Mouse (Mus musculus) heart, adult 2 months (tissue): ENCODE measurements at regions not wholly inside any gene's neighbourhood (a gene's known extent, or its start where the extent isn't known, plus 50 kb on each side); places are given as distances from the start of the nearest gene placed in this dataset.

Experiments
- DNase-seq, 2 experiments: peaks; one replicate each; pipeline ENCODE4 v3.0.0; 2021
- H3K27ac ChIP-seq: fragments of 200-600 bp; 2 replicates; pipeline ENCODE4 v1.8.1; 2022
- H3K27me3 ChIP-seq: fragments of 200-500 bp; 2 replicates; pipeline ENCODE4 v1.6.1; 2012; ENCODE audit warnings: mild to moderate bottlenecking, low read length, inconsistent platforms, mixed read lengths; ENCODE audit not compliant: control insufficient read depth, insufficient read depth
- H3K36me3 ChIP-seq: fragments of 200-500 bp; 2 replicates; pipeline ENCODE4 v1.6.1; 2012; ENCODE audit warnings: low read length, inconsistent platforms; ENCODE audit not compliant: control insufficient read depth, insufficient read depth
- H3K4me1 ChIP-seq: fragments of 200-500 bp; 2 replicates; pipeline ENCODE4 v1.6.1; 2011; ENCODE audit warnings: low read length; ENCODE audit not compliant: control insufficient read depth, insufficient read depth
- H3K4me3 ChIP-seq: fragments of 200-600 bp; 2 replicates; pipeline ENCODE4 v1.8.1; 2022
- H3K79me2 ChIP-seq: fragments of 200-500 bp; replicated peaks from 2 replicates; pipeline ENCODE4 v1.6.1; 2012; ENCODE audit warnings: mild to moderate bottlenecking, inconsistent platforms, low read length, moderate library complexity, mixed read lengths; ENCODE audit not compliant: control insufficient read depth, insufficient read depth
- H3K9ac ChIP-seq: fragments of 200-500 bp; 2 replicates; pipeline ENCODE4 v1.6.1; 2012; ENCODE audit warnings: low read depth, mild to moderate bottlenecking, control low read depth, inconsistent platforms, low read length, mixed read lengths
- CTCF ChIP-seq: fragments of 200-600 bp; IDR thresholded peaks from 2 replicates; pipeline ENCODE4 v1.8.1; 2022; ENCODE audit warnings: antibody characterized with exemption, mild to moderate bottlenecking, moderate library complexity
- EP300 ChIP-seq: fragments of 200-500 bp; IDR thresholded peaks from 2 replicates; pipeline ENCODE4 v1.6.1; 2011; ENCODE audit warnings: low read depth, low read length, control low read depth; ENCODE audit not compliant: insufficient read depth
- POLR2A ChIP-seq: fragments of 200-500 bp; IDR thresholded peaks from 2 replicates; pipeline ENCODE4 v1.6.1; 2011; ENCODE audit warnings: mild to moderate bottlenecking, low read depth, low read length, control low read depth; ENCODE audit not compliant: insufficient read depth
- WGBS: fragments of 180-500 bp; shearing (Covaris S2); methylation state at CpG from one replicate; pipeline ENCODE4 v1.1.7; 2018; 5-methylcytosine and 5-hydroxymethylcytosine counted together
- intact Hi-C: fragments of 180-260 bp; cut with DNase I; formaldehyde crosslinking; loops from one replicate; pipeline ENCODE4 v1.15.1; 2025

DNA sequence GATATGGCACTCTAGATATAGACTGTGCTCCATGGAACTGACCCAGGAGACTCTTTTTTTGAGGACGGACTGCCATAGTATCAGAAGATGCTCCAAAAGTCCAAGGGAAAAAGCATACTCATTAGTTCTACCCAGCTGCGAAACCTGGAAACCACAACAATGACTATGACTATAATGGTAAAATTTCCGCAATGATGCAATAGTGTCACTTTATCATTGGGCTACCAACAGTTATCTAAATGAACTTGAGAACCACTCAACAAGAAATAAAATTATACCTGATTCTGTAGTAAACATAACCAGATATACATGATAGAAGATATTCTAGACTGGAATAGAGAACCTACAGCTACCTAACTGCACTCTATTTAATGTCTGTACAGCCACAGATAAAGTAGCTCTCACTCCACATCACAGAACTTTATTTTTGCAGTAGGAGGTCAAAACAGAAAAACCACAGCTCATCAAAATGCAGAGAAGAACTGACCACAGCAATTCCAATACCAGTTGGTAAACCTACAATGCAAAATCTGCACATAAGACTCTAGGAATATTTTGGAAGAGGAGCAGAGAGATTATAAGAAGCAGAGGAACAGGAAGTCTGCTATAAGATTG lies 1255.8 kb upstream of the Zeb2 start:
- no peak for DNase-seq
- 93% methylated on average over 3 of the region's 3 CpGs for WGBS
- Histone ChIP-seq H3K27me3 (no peaks in the 10 kb centered on the region), H3K27ac (no peak overlapping the region), H3K36me3 (no peaks in the 10 kb centered on the region), H3K4me1 (no peaks in the 10 kb centered on the region), H3K4me3 (no peak overlapping the region), H3K79me2 (no peaks in the 10 kb centered on the region), H3K9ac (no peak overlapping the region)
- intact Hi-C loops, result no loop called here
- no peak for TF ChIP-seq CTCF
- no peak for TF ChIP-seq POLR2A
- no peak for TF ChIP-seq EP300

DNA sequence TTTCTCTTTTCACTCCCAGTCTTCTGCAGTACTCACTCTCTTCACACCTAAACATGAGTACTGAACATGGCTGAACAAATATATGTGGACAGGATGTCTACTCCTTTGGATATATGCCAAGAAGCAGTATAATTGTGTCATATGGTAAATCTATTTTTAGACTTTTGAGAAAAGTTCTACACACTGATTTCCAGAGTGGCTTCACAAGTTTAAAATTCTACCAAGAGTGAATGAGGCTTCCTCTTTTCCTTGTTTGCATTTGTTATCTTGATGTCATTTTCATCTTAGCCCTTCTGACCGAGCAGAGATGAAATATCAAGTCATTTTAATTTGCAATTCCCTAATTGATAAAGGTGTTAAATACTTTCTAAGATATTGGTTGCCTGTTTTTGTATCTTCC lies 1254.6 kb upstream of the Zeb2 start:
- Histone ChIP-seq H3K27ac (no peak overlapping the region), H3K9ac (no peak overlapping the region), H3K27me3 (no peaks in the 10 kb centered on the region), H3K4me3 (no peak overlapping the region), H3K36me3 (no peaks in the 10 kb centered on the region), H3K4me1 (no peaks in the 10 kb centered on the region), H3K79me2 (no peaks in the 10 kb centered on the region)
- DNase-seq, result no peak
- intact Hi-C loops, result no loop called here
- TF ChIP-seq POLR2A, result no peak
- TF ChIP-seq CTCF, result no peak
- TF ChIP-seq EP300, result no peak
- 51% methylated on average over 1 of the region's 1 CpGs for WGBS

GRCm38 (mm10) chr2:46370949-46371348 lies 1253.8 kb upstream of the Zeb2 start:
- H3K9ac ChIP-seq, result no peak overlapping the region
- no peaks in the 10 kb centered on the region for H3K4me1 ChIP-seq
- H3K27me3 ChIP-seq, result no peaks in the 10 kb centered on the region
- peak in 1 of 2 experiments; percentile 10 for DNase-seq
- no peak overlapping the region for H3K27ac ChIP-seq
- no peaks in the 10 kb centered on the region for H3K36me3 ChIP-seq
- H3K4me3 ChIP-seq, result no peak overlapping the region
- WGBS, result 66% methylated on average over 5 of the region's 5 CpGs
- TF ChIP-seq POLR2A (no peak), CTCF (no peak), EP300 (no peak)
- intact Hi-C loops, result no loop called here
- H3K79me2 ChIP-seq, result no peaks in the 10 kb centered on the region

DNA sequence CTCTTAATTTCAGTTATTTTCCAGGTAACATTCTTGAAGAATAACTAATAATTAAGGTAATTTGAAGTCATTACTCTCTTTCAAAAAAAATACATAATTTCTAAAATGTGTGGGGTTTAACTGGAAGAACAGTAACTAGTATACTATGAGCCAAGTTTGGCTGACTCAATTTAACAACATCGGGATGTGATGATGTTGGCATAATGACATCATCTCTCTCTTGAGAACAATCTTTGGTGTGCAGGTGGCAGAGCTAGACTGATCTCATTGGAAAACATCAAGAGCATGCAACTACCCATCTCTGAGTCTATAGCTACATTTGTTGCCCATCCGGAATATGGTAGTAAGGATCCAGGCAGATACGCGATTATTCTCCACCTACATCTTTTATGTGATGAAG lies 1251.7 kb upstream of the Zeb2 start:
- Histone ChIP-seq H3K4me1 (no peaks in the 10 kb centered on the region), H3K79me2 (no peaks in the 10 kb centered on the region), H3K4me3 (no peak overlapping the region), H3K27me3 (no peaks in the 10 kb centered on the region), H3K9ac (no peak overlapping the region), H3K36me3 (no peaks in the 10 kb centered on the region; the same call in 1 of the 2 replicates), H3K27ac (no peak overlapping the region)
- DNase-seq, result no peak
- WGBS, result 94% methylated on average over 4 of the region's 4 CpGs
- intact Hi-C loops, result no loop called here
- TF ChIP-seq CTCF (no peak), EP300 (no peak), POLR2A (no peak)

DNA sequence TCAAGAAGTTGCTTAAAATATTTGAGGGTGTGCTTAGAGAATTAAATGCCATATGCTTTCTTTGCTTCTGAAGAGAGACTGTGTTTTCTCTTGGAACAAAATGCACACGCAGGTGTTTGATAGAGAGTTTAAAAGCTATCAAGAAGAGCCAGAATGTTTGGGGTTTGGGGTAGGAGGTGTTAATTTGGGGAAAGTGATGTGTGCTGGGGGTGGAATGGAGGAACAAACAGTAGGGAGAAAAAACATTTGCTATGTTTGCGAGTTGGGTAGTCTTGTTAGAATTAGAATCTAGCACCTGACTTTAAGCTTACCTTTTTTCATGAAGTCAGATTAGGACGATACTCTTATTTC lies 1248.9 kb upstream of the Zeb2 start:
- no peak overlapping the region for H3K4me3 ChIP-seq
- H3K27ac ChIP-seq, result no peak overlapping the region
- TF ChIP-seq CTCF (no peak), POLR2A (no peak), EP300 (no peak)
- no peaks in the 10 kb centered on the region for H3K27me3 ChIP-seq
- no peaks in the 10 kb centered on the region for H3K4me1 ChIP-seq
- DNase-seq, result no peak
- no peaks in the 10 kb centered on the region; the same call in 1 of the 2 replicates for H3K36me3 ChIP-seq
- intact Hi-C loops, result no loop called here
- no peak overlapping the region for H3K9ac ChIP-seq
- WGBS, result 77% methylated on average over 3 of the region's 3 CpGs
- H3K79me2 ChIP-seq, result no peaks in the 10 kb centered on the region

DNA sequence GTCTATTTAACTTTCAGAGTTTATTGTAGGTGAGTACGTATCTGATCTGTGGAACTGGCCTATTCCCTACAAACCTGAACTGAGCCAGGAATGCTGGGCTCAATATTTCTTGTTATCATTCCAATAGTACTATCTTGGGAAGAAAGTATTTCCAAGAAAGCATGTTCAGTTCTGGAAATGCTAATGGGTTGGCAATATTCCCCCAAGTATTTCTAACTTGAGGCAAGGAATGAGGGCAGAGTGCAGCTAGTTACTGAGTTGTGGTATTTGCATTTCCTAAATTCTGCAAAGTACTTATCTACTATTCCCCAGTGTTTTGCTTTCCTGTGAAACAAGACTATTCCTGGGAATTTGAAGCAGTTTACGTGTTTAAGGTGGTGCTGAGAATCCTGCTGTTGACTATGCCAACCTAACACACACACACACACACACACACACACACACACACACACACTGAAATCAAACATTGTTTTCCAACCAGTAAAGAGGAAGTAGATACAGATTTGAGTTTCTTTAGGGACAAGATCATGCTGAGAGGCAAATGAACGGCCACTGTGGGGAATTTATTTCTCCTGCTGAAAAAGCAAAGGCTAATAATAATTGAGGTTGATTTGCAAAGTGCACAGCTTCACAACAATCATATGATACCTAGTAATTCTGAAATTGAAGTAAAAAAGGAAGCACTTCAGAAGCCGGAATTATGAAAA lies 1248.4 kb upstream of the Zeb2 start:
- H3K27ac ChIP-seq, result no peak overlapping the region
- H3K27me3 ChIP-seq, result no peaks in the 10 kb centered on the region
- peak in 1 of 2 experiments; percentile 4 for DNase-seq
- H3K4me1 ChIP-seq, result no peaks in the 10 kb centered on the region
- intact Hi-C loops, result no loop called here
- H3K79me2 ChIP-seq, result no peaks in the 10 kb centered on the region
- no peak overlapping the region for H3K4me3 ChIP-seq
- WGBS, result 56% methylated on average over 4 of the region's 4 CpGs
- no peak overlapping the region for H3K9ac ChIP-seq
- no peak for TF ChIP-seq CTCF
- TF ChIP-seq POLR2A, result no peak
- no peak for TF ChIP-seq EP300
- no peaks in the 10 kb centered on the region; the same call in 1 of the 2 replicates for H3K36me3 ChIP-seq
